Mouse (Mus musculus): ENCODE results near the gene Srp14. TPM values are rescaled to one million over a fixed set of nuclear protein-coding genes. Genes with fewer than 3 reads are reported as not detected.

Gene Srp14
- polyA plus RNA-seq, 1 experiment from 2014 or later = 175 TPM

DNA sequence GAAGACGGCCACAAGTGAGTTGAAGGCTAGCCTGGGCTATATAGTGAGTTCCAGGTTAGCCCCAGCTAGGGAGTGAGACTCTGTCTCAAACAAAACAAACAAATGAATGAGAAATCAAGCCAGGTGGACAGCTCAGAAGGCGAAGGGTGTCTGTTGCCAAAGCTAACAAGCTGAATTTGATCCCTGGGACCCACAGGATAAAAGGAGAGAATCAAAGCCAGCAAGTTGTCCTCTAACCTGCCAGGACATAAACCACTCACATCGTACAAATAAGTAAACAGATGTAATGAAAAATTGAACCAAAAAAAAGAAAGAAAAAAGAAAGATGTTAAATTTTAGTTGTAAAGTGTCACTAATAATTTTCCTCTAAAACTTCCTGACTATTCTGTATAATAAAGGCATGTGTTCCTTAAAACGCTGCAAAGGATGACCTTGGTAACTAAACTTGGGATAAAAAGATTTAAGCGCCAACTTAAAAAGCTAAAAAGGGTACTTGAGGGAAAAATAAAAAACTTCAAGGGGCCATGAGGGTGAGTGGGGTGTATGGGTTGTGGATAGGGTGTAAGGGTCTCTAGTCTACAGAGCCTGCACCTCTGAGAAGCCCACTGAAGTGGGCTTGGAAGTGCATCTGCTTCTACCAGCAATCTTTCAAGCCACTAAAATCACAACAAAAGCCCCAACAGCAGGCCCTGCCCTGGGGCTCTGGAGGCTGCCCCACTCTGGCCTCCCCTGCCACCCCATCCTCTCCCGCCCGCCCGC lies 30.4 kb upstream of the Srp14 start:
- H3K4me1 ChIP-seq (replicated peaks; ENCODE audit: control insufficient read depth, insufficient read depth) = peaks cover 5% of the 10 kb centered on the region

DNA sequence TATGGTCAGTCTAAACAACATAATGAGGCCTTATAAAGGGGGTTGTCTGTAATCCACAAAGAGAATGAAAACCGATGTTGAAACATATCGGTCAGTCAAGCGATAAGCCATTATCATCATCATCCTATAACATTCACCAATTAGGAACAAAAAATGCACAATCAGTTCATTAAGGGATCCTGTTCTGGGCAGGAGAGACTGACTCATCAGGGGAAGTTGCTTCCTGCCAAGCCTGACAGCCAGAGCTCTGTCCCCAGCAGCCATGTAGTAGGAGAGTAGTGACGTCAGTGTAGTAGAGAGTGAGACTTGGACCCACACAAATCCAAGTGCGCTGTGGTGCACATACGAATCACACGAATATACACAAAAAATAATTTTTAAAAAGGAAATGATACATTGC lies 27.6 kb upstream of the Srp14 start:
- ATAC-seq (ENCODE audit: low FRiP score, low TSS enrichment) (no peak), DNase-seq (ENCODE audit: low spot score) (no peak)
- Histone ChIP-seq H3K4me1 (replicated peaks; ENCODE audit: control insufficient read depth, insufficient read depth) (peaks cover 3% of the 10 kb centered on the region), H3K9ac (ENCODE audit: low read length) (no peak overlapping the region), H3K27me3 (ENCODE audit: control insufficient read depth, insufficient read depth, low read length) (no peaks in the 10 kb centered on the region), H3K9me3 (ENCODE audit: control insufficient read depth, low read length) (no peaks in the 10 kb centered on the region), H3K4me3 (ENCODE audit: low read depth, low read length) (no peak overlapping the region), H3K27ac (replicated peaks) (no peak overlapping the region), H3K36me3 (ENCODE audit: control insufficient read depth, insufficient read depth, low read length) (no peaks in the 10 kb centered on the region), H3K4me2 (replicated peaks; ENCODE audit: low read depth) (no peak overlapping the region)
- WGBS = 86% methylated on average over 7 of the region's 7 CpGs
- TF ChIP-seq CTCF (IDR thresholded peaks at IDR 0.05; ENCODE audit: low read depth) (no peak), EP300 (optimal IDR thresholded peaks at IDR 0.05) (no peak)

More for the DNA sequence above, 30.4 kb upstream of the Srp14 start:
- Histone ChIP-seq H3K27me3 (ENCODE audit: control insufficient read depth, insufficient read depth, low read length) (no peaks in the 10 kb centered on the region), H3K4me2 (replicated peaks; ENCODE audit: low read depth) (no peak overlapping the region; the same call in 1 of the 2 replicates), H3K36me3 (ENCODE audit: control insufficient read depth, insufficient read depth, low read length) (no peaks in the 10 kb centered on the region), H3K9ac (ENCODE audit: low read length) (peak overlapping the region; percentile 41; the same call in 1 of the 2 replicates), H3K4me3 (ENCODE audit: low read depth, low read length) (no peak overlapping the region), H3K27ac (replicated peaks) (peak overlapping the region; percentile 45), H3K9me3 (ENCODE audit: control insufficient read depth, low read length) (no peaks in the 10 kb centered on the region)
- no peak for ATAC-seq (ENCODE audit: low FRiP score, low TSS enrichment)
- TF ChIP-seq EP300 (optimal IDR thresholded peaks at IDR 0.05) = no peak
- no peak for TF ChIP-seq CTCF (IDR thresholded peaks at IDR 0.05; ENCODE audit: low read depth)
- no peak for DNase-seq (ENCODE audit: low spot score)
- 62% methylated on average over 8 of the region's 8 CpGs for WGBS

- Histone ChIP-seq H3K4me2 (replicated peaks; ENCODE audit: low read depth) (no peak overlapping the region), H3K27me3 (ENCODE audit: control insufficient read depth, insufficient read depth, low read length) (no peaks in the 10 kb centered on the region), H3K27ac (replicated peaks) (no peak overlapping the region), H3K4me1 (replicated peaks; ENCODE audit: control insufficient read depth, insufficient read depth) (no peaks in the 10 kb centered on the region), H3K4me3 (ENCODE audit: low read depth, low read length) (no peak overlapping the region), H3K9ac (ENCODE audit: low read length) (no peak overlapping the region), H3K9me3 (ENCODE audit: control insufficient read depth, low read length) (no peaks in the 10 kb centered on the region), H3K36me3 (ENCODE audit: control insufficient read depth, insufficient read depth, low read length) (no peaks in the 10 kb centered on the region)
- ATAC-seq (ENCODE audit: low FRiP score, low TSS enrichment) (no peak), DNase-seq (ENCODE audit: low spot score) (no peak)
- no peak for TF ChIP-seq EP300 (optimal IDR thresholded peaks at IDR 0.05)
- no peak for TF ChIP-seq CTCF (IDR thresholded peaks at IDR 0.05; ENCODE audit: low read depth)
- WGBS = 88% methylated on average over 2 of the region's 2 CpGs
These were observed 20.7 kb upstream of the Srp14 start for GRCm38 (mm10) chr2:118500191-118500590.

- no peak overlapping the region for H3K9ac ChIP-seq (ENCODE audit: low read length)
- H3K4me2 ChIP-seq (replicated peaks; ENCODE audit: low read depth) = no peak overlapping the region
- H3K27me3 ChIP-seq (ENCODE audit: control insufficient read depth, insufficient read depth, low read length) = no peaks in the 10 kb centered on the region
- no peaks in the 10 kb centered on the region for H3K36me3 ChIP-seq (ENCODE audit: control insufficient read depth, insufficient read depth, low read length)
- no peak for ATAC-seq (ENCODE audit: low FRiP score, low TSS enrichment)
- DNase-seq (ENCODE audit: low spot score) = no peak
- 40% methylated on average over 20 of the region's 20 CpGs for WGBS
- TF ChIP-seq CTCF (IDR thresholded peaks at IDR 0.05; ENCODE audit: low read depth) = peak; percentile 16; the same call in 1 of the 2 replicates
- TF ChIP-seq EP300 (optimal IDR thresholded peaks at IDR 0.05) = no peak
- H3K9me3 ChIP-seq (ENCODE audit: control insufficient read depth, low read length) = no peaks in the 10 kb centered on the region
- H3K4me3 ChIP-seq (ENCODE audit: low read depth, low read length) = no peak overlapping the region
- no peaks in the 10 kb centered on the region for H3K4me1 ChIP-seq (replicated peaks; ENCODE audit: control insufficient read depth, insufficient read depth)
- H3K27ac ChIP-seq (replicated peaks) = no peak overlapping the region
These were observed 19.8 kb upstream of the Srp14 start for GRCm38 (mm10) chr2:118499135-118499961.

GRCm38 (mm10) chr2:118498476-118498875 lies 19.0 kb upstream of the Srp14 start:
- DNase-seq (ENCODE audit: low spot score) (no peak), ATAC-seq (ENCODE audit: low FRiP score, low TSS enrichment) (no peak)
- no peaks in the 10 kb centered on the region for H3K36me3 ChIP-seq (ENCODE audit: control insufficient read depth, insufficient read depth, low read length)
- no peak for TF ChIP-seq CTCF (IDR thresholded peaks at IDR 0.05; ENCODE audit: low read depth)
- H3K4me2 ChIP-seq (replicated peaks; ENCODE audit: low read depth) = no peak overlapping the region
- H3K27ac ChIP-seq (replicated peaks) = no peak overlapping the region
- no peaks in the 10 kb centered on the region for H3K27me3 ChIP-seq (ENCODE audit: control insufficient read depth, insufficient read depth, low read length)
- H3K4me1 ChIP-seq (replicated peaks; ENCODE audit: control insufficient read depth, insufficient read depth) = no peaks in the 10 kb centered on the region
- H3K9ac ChIP-seq (ENCODE audit: low read length) = no peak overlapping the region
- H3K4me3 ChIP-seq (ENCODE audit: low read depth, low read length) = no peak overlapping the region
- whole genome bisulfite sequencing = 86% methylated on average over 6 of the region's 6 CpGs
- H3K9me3 ChIP-seq (ENCODE audit: control insufficient read depth, low read length) = no peaks in the 10 kb centered on the region

DNA sequence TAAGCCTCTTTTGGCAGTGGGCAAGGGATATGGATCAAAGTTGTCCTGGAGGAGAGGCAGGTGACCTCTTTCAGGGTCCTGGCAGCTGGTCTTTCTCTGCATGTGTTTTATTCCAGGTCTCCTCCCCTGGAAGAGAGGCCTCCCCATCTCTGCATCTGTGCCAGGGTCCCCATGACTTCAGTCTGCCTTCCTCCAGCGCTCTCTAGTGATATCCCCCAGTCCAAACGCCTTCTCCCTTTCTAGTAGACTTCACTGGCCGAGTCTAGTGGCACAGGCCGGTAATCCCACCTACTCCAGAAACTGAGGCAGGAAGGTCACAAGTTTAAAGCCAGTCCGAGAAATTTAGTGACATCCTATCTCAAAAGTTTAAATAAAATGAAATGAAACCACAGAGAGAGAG lies 18.4 kb upstream of the Srp14 start:
- DNase-seq (ENCODE audit: low spot score) (no peak), ATAC-seq (ENCODE audit: low FRiP score, low TSS enrichment) (no peak)
- TF ChIP-seq EP300 (optimal IDR thresholded peaks at IDR 0.05) = no peak
- TF ChIP-seq CTCF (IDR thresholded peaks at IDR 0.05; ENCODE audit: low read depth) = no peak
- Histone ChIP-seq H3K36me3 (ENCODE audit: control insufficient read depth, insufficient read depth, low read length) (no peaks in the 10 kb centered on the region), H3K4me2 (replicated peaks; ENCODE audit: low read depth) (no peak overlapping the region), H3K9ac (ENCODE audit: low read length) (no peak overlapping the region), H3K9me3 (ENCODE audit: control insufficient read depth, low read length) (no peaks in the 10 kb centered on the region), H3K4me3 (ENCODE audit: low read depth, low read length) (no peak overlapping the region), H3K27me3 (ENCODE audit: control insufficient read depth, insufficient read depth, low read length) (no peaks in the 10 kb centered on the region), H3K4me1 (replicated peaks; ENCODE audit: control insufficient read depth, insufficient read depth) (no peaks in the 10 kb centered on the region), H3K27ac (replicated peaks) (no peak overlapping the region)
- WGBS = 80% methylated on average over 5 of the region's 5 CpGs

Data from stomach, postnatal 0 days (tissue).